Mouse (Mus musculus): ENCODE measurements around the gene Twsg1.

Twsg1 gene

DNA sequence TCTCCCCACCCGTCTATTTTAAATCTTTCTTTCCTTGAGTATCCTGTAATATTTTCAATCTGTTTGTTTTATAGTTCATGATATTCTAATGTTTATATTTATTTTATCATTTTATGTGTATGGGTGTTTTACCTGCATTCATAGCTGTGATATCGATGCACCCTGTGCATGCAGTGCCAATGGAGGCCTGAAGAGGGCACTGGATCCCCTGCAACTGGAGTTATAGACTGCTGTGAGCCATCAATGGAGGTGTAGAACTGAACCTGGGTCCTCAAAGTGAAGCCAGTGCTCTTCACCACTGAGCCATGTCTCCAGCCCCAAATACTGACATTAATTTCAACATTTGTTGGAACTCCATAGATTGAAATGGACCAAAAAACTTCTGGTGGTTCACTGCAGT lies 17.3 kb downstream of the Twsg1 start:
- peak; percentile 57 for DNase-seq (ENCODE audit: low read depth, low spot score)

GRCm38 (mm10) chr17:65931525-65931924 lies 19.5 kb downstream of the Twsg1 start:
- no peak for DNase-seq (ENCODE audit: low read depth, low spot score)

- no peak for DNase-seq (ENCODE audit: low read depth, low spot score)
Observed at GRCm38 (mm10) chr17:65930960-65931359, 20.1 kb downstream of the Twsg1 start.

GRCm38 (mm10) chr17:65930158-65930826 lies 20.7 kb downstream of the Twsg1 start:
- no peak for DNase-seq (ENCODE audit: low read depth, low spot score)

GRCm38 (mm10) chr17:65929319-65929978 lies 21.6 kb downstream of the Twsg1 start:
- DNase-seq (ENCODE audit: low read depth, low spot score), result no peak

GRCm38 (mm10) chr17:65927077-65927476 lies 23.9 kb downstream of the Twsg1 start:
- no peak for DNase-seq (ENCODE audit: low read depth, low spot score)

DNA sequence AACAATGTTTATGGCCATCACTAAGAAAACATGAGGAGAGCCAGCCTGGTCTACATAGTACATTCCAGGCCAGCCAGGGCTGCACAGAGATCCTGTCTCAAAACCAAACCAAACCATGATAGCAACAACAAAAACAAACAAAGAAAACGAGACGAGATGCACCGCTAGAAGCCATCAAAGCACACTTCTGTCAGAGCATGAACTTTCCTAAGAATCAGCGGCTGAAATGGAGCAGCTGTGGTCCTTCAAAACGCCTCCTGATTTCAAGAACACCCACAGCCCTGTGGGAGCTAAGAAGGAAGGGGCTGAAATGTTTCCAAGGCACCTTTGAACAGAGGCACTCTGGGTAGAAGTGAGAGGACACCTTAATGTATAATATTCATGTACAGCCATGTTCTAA lies 26.8 kb downstream of the Twsg1 start:
- DNase-seq (ENCODE audit: low read depth, low spot score), result no peak

GRCm38 (mm10) chr17:65921975-65922374 lies 29.1 kb downstream of the Twsg1 start:
- DNase-seq (ENCODE audit: low read depth, low spot score), result no peak

GRCm38 (mm10) chr17:65919235-65919634 lies 31.8 kb downstream of the Twsg1 start:
- DNase-seq (ENCODE audit: low read depth, low spot score), result no peak

DNA sequence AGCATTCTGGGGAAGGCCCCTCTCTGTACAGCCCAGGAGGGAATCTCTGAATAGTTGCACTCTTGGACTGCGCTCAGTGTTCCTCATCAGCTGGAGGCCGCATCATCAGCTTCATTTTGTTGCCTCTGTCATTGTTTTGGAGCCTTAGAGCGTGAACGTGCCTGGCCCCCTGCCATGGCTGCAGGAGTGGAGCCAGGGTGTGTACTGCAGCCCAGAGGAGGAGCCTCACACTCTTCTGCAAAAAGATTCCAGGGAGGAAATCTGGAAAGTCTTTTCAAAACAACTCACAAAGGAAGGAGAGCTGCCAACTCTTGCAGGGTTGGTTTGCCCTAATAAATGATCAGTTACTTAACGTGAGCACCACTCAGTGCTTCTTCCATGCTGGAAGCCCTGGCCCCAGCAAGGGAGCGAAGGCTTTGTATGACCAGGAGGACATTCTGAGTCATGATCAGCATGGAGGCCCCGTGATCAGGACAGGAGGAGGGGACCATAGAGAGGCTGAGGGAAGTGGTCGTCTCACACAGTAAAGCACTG lies 34.8 kb downstream of the Twsg1 start:
- peak; percentile 91 for DNase-seq (ENCODE audit: low read depth, low spot score)

DNA sequence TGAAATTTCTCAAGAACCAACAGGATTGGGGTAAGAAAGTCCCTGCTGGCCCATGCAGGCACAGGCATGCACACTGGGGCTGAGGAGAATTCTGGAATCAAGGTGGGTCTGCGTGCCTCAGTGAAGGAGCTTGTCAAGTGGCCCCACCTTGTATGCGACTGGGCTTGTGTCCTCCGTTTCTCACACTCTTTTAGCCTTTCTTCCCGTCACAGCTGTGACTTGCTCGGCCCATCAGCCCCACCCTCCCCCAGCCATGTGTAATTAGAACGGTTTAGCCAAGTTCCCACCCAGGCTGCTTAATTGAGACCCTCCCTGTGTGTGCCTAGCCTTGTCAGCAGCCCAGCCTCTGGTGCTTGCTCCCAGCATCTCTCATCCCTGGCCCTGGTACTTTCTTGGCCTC lies 36.9 kb downstream of the Twsg1 start:
- DNase-seq (ENCODE audit: low read depth, low spot score), result peak; percentile 32

DNA sequence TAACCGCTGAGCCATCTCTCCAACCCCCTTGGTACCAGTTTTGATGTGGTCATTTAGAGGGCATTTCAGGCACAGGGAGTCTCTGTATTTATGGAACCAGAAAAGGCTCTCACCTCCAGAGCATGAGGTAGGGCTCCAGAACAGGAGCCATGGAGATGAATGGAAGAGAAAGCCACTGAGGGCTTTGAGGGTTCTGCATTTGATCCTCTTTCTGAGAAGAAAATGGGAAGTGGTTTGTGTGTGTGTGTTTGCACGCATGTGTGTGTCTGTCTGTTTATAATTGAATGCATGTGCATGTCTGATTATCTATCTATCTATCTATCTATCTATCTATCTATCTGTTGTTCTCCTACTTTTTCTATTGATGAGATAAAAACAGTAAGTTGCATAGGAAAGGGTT lies 38.8 kb downstream of the Twsg1 start:
- no peak for DNase-seq (ENCODE audit: low read depth, low spot score)

DNA sequence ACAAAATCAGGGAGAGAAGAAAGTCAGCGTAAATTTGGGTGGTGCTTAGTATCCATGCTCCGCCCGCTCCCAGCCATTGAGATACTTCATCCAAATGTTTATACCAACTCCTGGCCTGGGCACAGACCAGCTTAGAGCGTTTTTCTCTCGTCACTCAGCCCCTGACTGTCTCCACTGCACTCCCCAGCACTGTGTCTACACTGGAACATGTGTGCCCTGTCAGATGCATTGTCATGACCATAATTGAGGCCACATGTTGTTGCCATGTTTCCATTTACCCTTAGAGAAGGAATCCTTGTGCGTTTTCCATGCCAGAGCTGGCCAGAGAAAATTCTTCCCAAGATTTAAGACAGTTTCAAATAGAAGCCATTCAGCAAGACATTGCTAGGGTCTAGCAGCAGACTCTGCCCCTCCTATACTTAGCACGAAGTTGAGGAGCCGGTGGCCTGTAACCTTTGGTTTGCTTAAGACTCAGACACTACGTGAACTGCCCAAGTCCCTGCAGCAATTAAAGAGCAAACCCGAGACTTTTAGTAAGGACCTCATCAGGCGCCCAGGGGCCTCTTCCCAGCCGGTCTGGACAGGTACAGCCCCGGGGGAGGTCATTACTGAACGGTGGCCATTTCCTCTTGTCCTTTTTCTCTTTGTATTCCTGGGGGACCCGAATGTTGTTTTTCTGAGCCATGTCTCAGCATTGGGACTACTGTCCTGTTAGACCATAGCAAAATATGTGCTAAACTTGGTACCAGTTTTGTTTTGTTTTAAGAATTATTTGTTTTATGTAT lies 39.5 kb downstream of the Twsg1 start:
- DNase-seq (ENCODE audit: low read depth, low spot score), result no peak

- DNase-seq (ENCODE audit: low read depth, low spot score), result no peak
Observed at GRCm38 (mm10) chr17:65908270-65908669, 42.8 kb downstream of the Twsg1 start.

GRCm38 (mm10) chr17:65906895-65907401 lies 44.1 kb downstream of the Twsg1 start:
- peak; percentile 44 for DNase-seq (ENCODE audit: low read depth, low spot score)

DNA sequence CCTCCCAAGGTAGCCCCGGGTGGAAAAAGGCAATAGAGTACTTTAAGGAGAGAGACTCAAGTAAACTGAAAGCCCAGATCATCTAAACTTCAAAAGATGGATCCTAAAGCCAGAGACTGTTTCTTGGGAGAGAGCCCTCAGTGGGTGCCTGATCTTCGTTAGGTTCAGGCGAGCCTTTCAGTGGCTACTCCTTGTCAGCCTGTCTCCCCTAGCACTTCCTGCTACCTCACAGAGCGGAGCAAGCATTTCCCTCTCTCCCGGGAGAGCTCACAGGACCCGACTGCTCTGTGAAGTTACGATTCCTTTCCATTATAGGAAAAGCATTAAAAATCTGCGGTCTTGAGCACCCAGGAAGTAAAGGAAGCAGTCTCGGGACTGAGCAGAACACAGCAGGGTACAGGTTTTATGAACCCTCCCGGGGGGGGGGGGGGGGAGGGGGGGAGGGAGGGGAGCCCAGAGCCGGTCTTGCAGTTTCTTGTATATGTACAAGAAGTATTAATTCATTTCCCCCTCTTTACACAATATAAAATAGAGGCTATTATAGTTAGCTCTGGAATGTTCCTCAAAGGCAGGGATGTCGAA lies 44.6 kb downstream of the Twsg1 start:
- DNase-seq (ENCODE audit: low read depth, low spot score), result no peak

DNA sequence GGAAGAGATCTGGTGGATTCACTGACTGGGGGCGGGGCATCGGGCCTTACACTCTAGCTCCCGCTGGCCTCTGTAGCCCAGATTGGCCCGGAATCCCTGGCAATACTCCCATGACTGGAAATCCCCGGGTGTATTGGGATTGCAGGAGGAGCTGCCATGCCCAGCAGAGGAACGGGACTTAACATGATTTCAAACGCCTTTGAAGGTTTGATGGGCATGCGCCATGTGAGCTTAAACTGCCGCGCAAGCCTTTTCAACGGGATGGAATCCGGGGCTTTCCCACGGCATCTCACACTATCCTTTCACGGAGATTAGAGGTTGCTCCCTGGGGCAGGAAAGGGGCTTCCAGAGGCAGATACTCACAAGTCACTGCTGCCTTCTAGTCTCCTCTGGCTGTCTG lies 45.8 kb downstream of the Twsg1 start:
- DNase-seq (ENCODE audit: low read depth, low spot score), result peak; percentile 68

GRCm38 (mm10) chr17:65903826-65904225 lies 47.2 kb downstream of the Twsg1 start:
- no peak for DNase-seq (ENCODE audit: low read depth, low spot score)

DNA sequence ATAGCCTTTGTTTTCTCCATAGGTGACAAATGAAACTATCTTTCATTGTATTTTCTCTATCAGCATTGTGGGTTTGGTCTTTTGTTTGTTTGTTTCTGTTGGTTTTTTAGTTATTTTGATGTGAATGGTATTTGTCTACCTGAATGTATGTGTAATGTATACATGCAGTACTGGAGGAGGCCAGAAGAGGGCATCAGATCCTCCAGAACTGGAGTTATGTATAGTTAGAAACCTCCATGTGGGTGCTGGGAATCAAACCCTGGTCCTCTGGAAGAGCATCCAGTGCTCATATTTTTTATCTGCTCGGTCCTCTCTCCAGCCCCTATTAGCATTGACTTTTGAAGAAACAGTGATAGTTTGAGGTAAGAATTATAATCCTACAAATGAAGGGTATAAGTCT lies 48.0 kb downstream of the Twsg1 start:
- peak; percentile 56 for DNase-seq (ENCODE audit: low read depth, low spot score)

DNA sequence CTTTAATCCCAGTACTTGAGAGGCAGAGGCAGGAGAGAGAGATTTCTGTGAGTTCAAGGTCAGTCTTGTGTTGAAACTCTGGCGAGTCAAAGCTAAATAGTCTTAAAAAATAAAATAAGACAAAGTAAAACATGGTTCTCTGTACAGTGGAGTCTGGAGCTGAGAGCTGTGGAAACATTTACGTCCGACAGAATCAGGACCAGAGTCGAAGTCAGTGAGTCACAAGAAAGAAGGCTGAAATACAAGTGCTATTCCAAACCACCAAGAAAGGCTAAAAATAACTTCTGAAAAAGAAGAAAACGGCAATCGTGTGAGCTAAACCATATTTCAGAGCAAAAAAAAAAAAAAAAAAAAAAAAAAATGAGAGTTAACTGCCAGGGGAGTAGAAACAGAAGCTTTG lies 48.7 kb downstream of the Twsg1 start:
- no peak for DNase-seq (ENCODE audit: low read depth, low spot score)

- DNase-seq (ENCODE audit: low read depth, low spot score), result peak; percentile 65
Observed at GRCm38 (mm10) chr17:65896016-65896415, 55.0 kb downstream of the Twsg1 start.

DNA sequence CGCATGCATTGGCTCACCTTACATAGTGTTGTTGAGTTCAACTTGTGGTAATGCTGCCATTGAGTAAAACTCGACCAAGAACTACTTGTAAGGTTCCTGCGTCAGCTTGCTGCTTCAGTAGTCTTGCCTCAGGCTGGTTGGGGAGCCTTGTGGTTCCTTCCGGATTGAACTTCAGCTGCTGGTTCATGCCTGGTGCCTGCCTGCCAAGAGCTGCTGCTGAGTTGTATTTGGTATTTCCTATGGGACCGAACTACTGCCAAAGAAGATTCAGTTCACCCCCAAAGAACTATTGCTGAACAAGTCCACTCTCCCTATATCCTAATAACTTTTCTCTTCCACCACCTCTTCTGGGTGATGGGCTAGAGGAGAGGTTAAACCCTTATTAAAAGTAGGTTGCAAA lies 61.5 kb downstream of the Twsg1 start:
- DNase-seq (ENCODE audit: low read depth, low spot score), result no peak

Measured in R1 (cell line).